Mouse (Mus musculus) thymus, postnatal 14 days (tissue): ENCODE measurements around the gene Slx.
"Not testable (repeated sequence)": the region's sequence is repeated elsewhere in the genome, so short reads cannot be mapped to it uniquely, and the experiment has no call there.

Experiments used
- DNase-seq: peaks from one replicate; pipeline ENCODE4 v3.0.0; 2021

Slx gene

DNA sequence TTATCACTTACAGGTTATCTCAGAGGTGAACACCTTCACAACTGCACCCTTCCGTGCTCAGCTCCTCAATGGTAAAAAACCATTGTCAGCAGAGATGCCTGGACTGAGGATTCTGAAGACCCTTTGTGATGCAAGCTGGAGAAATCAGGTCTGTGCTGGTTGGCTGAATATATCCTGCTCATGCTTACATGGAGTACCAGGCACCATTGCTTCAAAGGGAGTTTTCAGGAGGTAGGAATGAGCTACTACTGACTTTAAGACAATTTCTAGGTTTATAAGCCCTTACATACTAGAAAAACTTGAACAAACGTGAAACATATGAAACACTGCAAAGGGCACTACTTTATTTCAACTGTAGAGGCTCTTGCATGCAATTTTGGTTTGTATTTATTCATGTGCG lies at the start of gene Slx:
Slx (minus strand) TSS at position 101 of the 400 bp plus-strand sequence.
- DNase-seq: not testable (repeated sequence)
